Mouse (Mus musculus) left cerebral cortex, postnatal 36 days (tissue): ENCODE data around the gene 1700042G07Rik. TPM values are rescaled to one million over a fixed set of nuclear protein-coding genes. Genes with fewer than 3 reads are reported as not detected.

Experiments
- DNase-seq, 2 experiments: peaks; one replicate each; pipeline ENCODE4 v3.0.0; 2021 to 2022; ENCODE audit warnings: low spot score in 2 of 2, mixed read lengths in 1 of 2
- intact Hi-C: fragments of 180-260 bp; cut with DNase I; formaldehyde crosslinking; loops from one replicate; pipeline ENCODE4 v1.15.1; 2025
- total RNA-seq, 2 experiments: library from RNA; stranded (reverse); gene quantifications; 2 replicates each; pipeline ENCODE4 v1.2.3; 2021

The 1700042G07Rik gene
- total RNA-seq: not detected

- intact Hi-C loops: no loop called here
- no peak for DNase-seq
Measured at GRCm38 (mm10) chr4:116173072-116173471, at the start of gene 1700042G07Rik, which contains the start of gene Gm49337. TSS of gene 1700042G07Rik (plus strand) at chr4:116173372. TSS of gene Gm49337 (plus strand) at chr4:116173384.

- intact Hi-C loops: no loop called here
- DNase-seq: peak; percentile 68 to 73
Measured at GRCm38 (mm10) chr4:116123602-116124519, 49.3 kb upstream of the 1700042G07Rik start, which contains the start of the genes Rad54l and Pomgnt1. TSS of gene Rad54l (minus strand) at chr4:116123690. TSS of gene Pomgnt1 (plus strand) at chr4:116123840.

GRCm38 (mm10) chr4:116125803-116126386, 47.3 kb upstream of the 1700042G07Rik start:
- intact Hi-C loops: no loop called here
- no peak for DNase-seq

- intact Hi-C loops: no loop called here
- no peak for DNase-seq
Measured at GRCm38 (mm10) chr4:116127956-116128355, 45.2 kb upstream of the 1700042G07Rik start.

- intact Hi-C loops: no loop called here
- no peak for DNase-seq
Measured at GRCm38 (mm10) chr4:116133126-116133525, 40.0 kb upstream of the 1700042G07Rik start.

- no peak for DNase-seq
- intact Hi-C loops: no loop called here
Measured at GRCm38 (mm10) chr4:116134990-116135389, 38.2 kb upstream of the 1700042G07Rik start.

- intact Hi-C loops: no loop called here
- DNase-seq: no peak
Measured at GRCm38 (mm10) chr4:116137421-116137996, 35.7 kb upstream of the 1700042G07Rik start.

GRCm38 (mm10) chr4:116140801-116141574, 32.2 kb upstream of the 1700042G07Rik start:
- intact Hi-C loops: no loop called here

GRCm38 (mm10) chr4:116141736-116142135, 31.4 kb upstream of the 1700042G07Rik start:
- no peak for DNase-seq
- intact Hi-C loops: no loop called here

More at GRCm38 (mm10) chr4:116140801-116141574, 32.2 kb upstream of the 1700042G07Rik start:
- no peak for DNase-seq

- intact Hi-C loops: no loop called here
Measured at GRCm38 (mm10) chr4:116142269-116142668, 30.9 kb upstream of the 1700042G07Rik start.

GRCm38 (mm10) chr4:116143317-116143811, 29.8 kb upstream of the 1700042G07Rik start:
- intact Hi-C loops: no loop called here
- DNase-seq: no peak

More at GRCm38 (mm10) chr4:116142269-116142668, 30.9 kb upstream of the 1700042G07Rik start:
- no peak for DNase-seq

GRCm38 (mm10) chr4:116143891-116144717, 29.1 kb upstream of the 1700042G07Rik start:
- peak; percentile 72 to 79 for DNase-seq
- intact Hi-C loops: no loop called here

GRCm38 (mm10) chr4:116149812-116150155, 23.4 kb upstream of the 1700042G07Rik start:
- no peak for DNase-seq
- intact Hi-C loops: no loop called here

GRCm38 (mm10) chr4:116150156-116150861, 22.9 kb upstream of the 1700042G07Rik start:
- DNase-seq: peak; percentile 56 to 73
- intact Hi-C loops: no loop called here

- intact Hi-C loops: no loop called here
Measured at GRCm38 (mm10) chr4:116150862-116151221, 22.3 kb upstream of the 1700042G07Rik start.

GRCm38 (mm10) chr4:116151238-116151637, 21.9 kb upstream of the 1700042G07Rik start, which contains the start of gene Lurap1:
TSS of gene Lurap1 (minus strand) at chr4:116151338.
- intact Hi-C loops: no loop called here
- DNase-seq: no peak

More at GRCm38 (mm10) chr4:116150862-116151221, 22.3 kb upstream of the 1700042G07Rik start:
- no peak for DNase-seq

GRCm38 (mm10) chr4:116152702-116153101, 20.5 kb upstream of the 1700042G07Rik start:
- no peak for DNase-seq
- intact Hi-C loops: no loop called here

- no peak for DNase-seq
- intact Hi-C loops: no loop called here
Measured at GRCm38 (mm10) chr4:116157882-116158281, 15.3 kb upstream of the 1700042G07Rik start.
